Mouse (Mus musculus) megakaryocyte, embryonic 14.5 days (primary cell): ENCODE data around the gene Col13a1.

Source experiments
- FLI1 ChIP-seq: IDR thresholded peaks from 2 replicates; pipeline ENCODE4 v1.6.1; 2012; ENCODE audit warnings: low read length, inconsistent platforms, mixed read lengths
- GATA1 ChIP-seq: IDR thresholded peaks from 3 replicates; pipeline ENCODE4 v1.6.1; 2012; ENCODE audit warnings: mixed read lengths, low read length, inconsistent platforms, borderline replicate concordance

GRCm38 (mm10) chr10:61931678-61932077, 47.2 kb downstream of the Col13a1 start:
- TF ChIP-seq GATA1 (no peak), FLI1 (no peak)
